Mouse (Mus musculus): ENCODE measurements at regions not wholly inside any gene's neighbourhood (a gene's known extent, or its start where the extent isn't known, plus 50 kb on each side); places are given as distances from the start of the nearest gene placed in this dataset.

- no peak for DNase-seq
Observed at GRCm38 (mm10) chr4:82083519-82083918, 622.0 kb downstream of the Nfib start.

- no peak for DNase-seq
Observed at GRCm38 (mm10) chr4:82068050-82068449, 625.4 kb upstream of the Mpdz start.

- no peak for DNase-seq
Observed at GRCm38 (mm10) chr4:82065641-82066358, 623.2 kb upstream of the Mpdz start.

- DNase-seq: no peak
Observed at GRCm38 (mm10) chr4:82062726-82063125, 620.1 kb upstream of the Mpdz start.

- no peak for DNase-seq
Observed at GRCm38 (mm10) chr4:82056671-82057070, 614.1 kb upstream of the Mpdz start.

- no peak for DNase-seq
Observed at GRCm38 (mm10) chr4:82048171-82048570, 605.6 kb upstream of the Mpdz start.

- DNase-seq: no peak
Observed at GRCm38 (mm10) chr4:82037473-82037872, 594.9 kb upstream of the Mpdz start.

- peak; percentile 4 for DNase-seq
Observed at GRCm38 (mm10) chr4:82035074-82035703, 592.6 kb upstream of the Mpdz start.

- no peak for DNase-seq
Observed at GRCm38 (mm10) chr4:82029237-82029636, 586.6 kb upstream of the Mpdz start.

- no peak for DNase-seq
Observed at GRCm38 (mm10) chr4:82027447-82027881, 584.8 kb upstream of the Mpdz start.

- DNase-seq: no peak
Observed at GRCm38 (mm10) chr4:82001406-82001732, 558.8 kb upstream of the Mpdz start.

GRCm38 (mm10) chr4:82000590-82001405, 558.2 kb upstream of the Mpdz start:
- DNase-seq: peak; percentile 18

- DNase-seq: peak; percentile 56
Observed at GRCm38 (mm10) chr4:81999654-82000314, 557.2 kb upstream of the Mpdz start.

- no peak for DNase-seq
Observed at GRCm38 (mm10) chr4:81999093-81999492, 556.5 kb upstream of the Mpdz start.

GRCm38 (mm10) chr4:81996445-81996844, 553.8 kb upstream of the Mpdz start:
- DNase-seq: no peak

- DNase-seq: no peak
Observed at GRCm38 (mm10) chr4:81995243-81995642, 552.6 kb upstream of the Mpdz start.

GRCm38 (mm10) chr4:81988796-81989195, 546.2 kb upstream of the Mpdz start:
- DNase-seq: no peak

GRCm38 (mm10) chr4:81986616-81987015, 544.0 kb upstream of the Mpdz start:
- no peak for DNase-seq

- DNase-seq: no peak
Observed at GRCm38 (mm10) chr4:81981811-81982210, 539.2 kb upstream of the Mpdz start.

- no peak for DNase-seq
Observed at GRCm38 (mm10) chr4:81970472-81970871, 527.9 kb upstream of the Mpdz start.

- DNase-seq: no peak
Observed at GRCm38 (mm10) chr4:81969621-81970115, 527.1 kb upstream of the Mpdz start.

GRCm38 (mm10) chr4:81966054-81966623, 523.5 kb upstream of the Mpdz start:
- no peak for DNase-seq

GRCm38 (mm10) chr4:81963112-81963511, 520.5 kb upstream of the Mpdz start:
- DNase-seq: no peak

Measured in lung, postnatal 14 days (tissue).